Mouse (Mus musculus) limb, embryonic 11.5 days (tissue): ENCODE measurements around the gene Gprin2. TPM values are rescaled to one million over a fixed set of nuclear protein-coding genes. Genes with fewer than 3 reads are reported as not detected.

ENCODE experiments used
- ATAC-seq: fragments of 200-750 bp; cut with Nextera tagmentation; 2 replicates; pipeline ENCODE4 v1.8.0; 2017; ENCODE audit warnings: low read depth; ENCODE audit not compliant: insufficient number of reproducible peaks, low FRiP score, low TSS enrichment
- DNase-seq: peaks from one replicate; pipeline ENCODE4 v3.0.0-alpha.2; 2015; ENCODE audit warnings: low spot score
- H3K27ac ChIP-seq: fragments of 300-500 bp; sonication (generic); replicated peaks from 2 replicates; pipeline ENCODE4 v1.5.1; 2014; ENCODE audit warnings: low read depth, mild to moderate bottlenecking, low read length
- H3K27me3 ChIP-seq: fragments of 300-500 bp; sonication (generic); 2 replicates; pipeline ENCODE4 v1.6.1; 2014; ENCODE audit warnings: mild to moderate bottlenecking, low read length, mixed read lengths; ENCODE audit not compliant: control insufficient read depth, insufficient read depth
- H3K36me3 ChIP-seq: fragments of 300-500 bp; sonication (generic); 2 replicates; pipeline ENCODE4 v1.6.1; 2014; ENCODE audit warnings: mild to moderate bottlenecking, low read length, moderate library complexity, mixed read lengths; ENCODE audit not compliant: control insufficient read depth, insufficient read depth
- H3K4me1 ChIP-seq: fragments of 300-500 bp; sonication (generic); 2 replicates; pipeline ENCODE4 v1.6.1; 2014; ENCODE audit warnings: low read length, mixed read lengths; ENCODE audit not compliant: control insufficient read depth, insufficient read depth
- H3K4me2 ChIP-seq: fragments of 300-500 bp; sonication (generic); 2 replicates; pipeline ENCODE4 v1.6.1; 2014; ENCODE audit warnings: low read depth, mild to moderate bottlenecking, moderate library complexity; ENCODE audit not compliant: severe bottlenecking
- H3K4me3 ChIP-seq: fragments of 300-500 bp; sonication (generic); 2 replicates; pipeline ENCODE4 v1.5.1; 2014; ENCODE audit warnings: low read depth, low read length
- H3K9ac ChIP-seq: fragments of 300-500 bp; sonication (generic); 2 replicates; pipeline ENCODE4 v1.6.1; 2014; ENCODE audit warnings: mild to moderate bottlenecking, low read length
- H3K9me3 ChIP-seq: fragments of 300-500 bp; sonication (generic); 2 replicates; pipeline ENCODE4 v1.6.1; 2016; ENCODE audit warnings: low read length; ENCODE audit not compliant: control insufficient read depth
- WGBS: fragments of 180-500 bp; shearing (Covaris S2); extraction: QIAGEN DNeasy Blood & Tissue Kit; methylation state at CpG from one replicate; pipeline ENCODE4 v1.1.7; 2014; 5-methylcytosine and 5-hydroxymethylcytosine counted together
- polyA plus RNA-seq: library from polyadenylated mRNA; unstranded; fragments of >200 nt; fragmentation: Nextera tagmentation; extraction: Ambion mirVana; gene quantifications from 2 replicates; pipeline ENCODE4 v1.2.1, GENCODE M21; 2014

The Gprin2 gene
- polyA plus RNA-seq, 1 experiment from 2014 or later: 0.44 TPM

- no peak overlapping the region for H3K4me3 ChIP-seq
- no peak overlapping the region for H3K27ac ChIP-seq
- no peaks in the 10 kb centered on the region for H3K36me3 ChIP-seq
- no peaks in the 10 kb centered on the region for H3K9me3 ChIP-seq
- no peaks in the 10 kb centered on the region for H3K27me3 ChIP-seq
- DNase-seq: no peak
- no peak overlapping the region for H3K9ac ChIP-seq
- ATAC-seq: no peak
- H3K4me1 ChIP-seq: no peaks in the 10 kb centered on the region
- WGBS: 93% methylated on average over 10 of the region's 10 CpGs
- H3K4me2 ChIP-seq: no peak overlapping the region
These were observed 58.5 kb downstream of the Gprin2 start for GRCm38 (mm10) chr14:34142915-34143314.

GRCm38 (mm10) chr14:34142316-34142715, 59.1 kb downstream of the Gprin2 start:
- Histone ChIP-seq H3K27ac (no peak overlapping the region), H3K4me1 (no peaks in the 10 kb centered on the region), H3K4me3 (no peak overlapping the region), H3K27me3 (no peaks in the 10 kb centered on the region), H3K9ac (no peak overlapping the region), H3K9me3 (no peaks in the 10 kb centered on the region), H3K4me2 (no peak overlapping the region), H3K36me3 (no peaks in the 10 kb centered on the region)
- DNase-seq (no peak), ATAC-seq (no peak)
- WGBS: 80% methylated on average over 1 of the region's 1 CpGs

- WGBS: 92% methylated on average over 15 of the region's 15 CpGs
- H3K36me3 ChIP-seq: no peaks in the 10 kb centered on the region
- no peaks in the 10 kb centered on the region for H3K4me1 ChIP-seq
- H3K4me2 ChIP-seq: no peak overlapping the region
- H3K27me3 ChIP-seq: no peaks in the 10 kb centered on the region
- no peak overlapping the region for H3K27ac ChIP-seq
- no peak for ATAC-seq
- no peak for DNase-seq
- H3K9ac ChIP-seq: no peak overlapping the region
- no peak overlapping the region for H3K4me3 ChIP-seq
- H3K9me3 ChIP-seq: no peaks in the 10 kb centered on the region
These were observed 61.5 kb downstream of the Gprin2 start for GRCm38 (mm10) chr14:34139671-34140664.

Other genes starting within 250 kb of the Gprin2 start
- not detected in 2 replicates for gene Rbp3, start 247.7 kb downstream of the Gprin2 start, polyA plus RNA-seq
- 0.08 and 0.09 TPM in 2 replicates for gene Zfp488, start 222.9 kb downstream of the Gprin2 start, polyA plus RNA-seq
- gene Gm30083, start 186.5 kb downstream of the Gprin2 start, polyA plus RNA-seq: not detected in 2 replicates
- gene Gm5460, start 184.9 kb downstream of the Gprin2 start, polyA plus RNA-seq: not detected in 2 replicates
- not detected in 2 replicates for gene Antxrl, start 148.9 kb downstream of the Gprin2 start, polyA plus RNA-seq
- gene Anxa8, start 115.7 kb downstream of the Gprin2 start, polyA plus RNA-seq: 1.5 and 2.4 TPM in 2 replicates
- gene A630023A22Rik, start 98.9 kb downstream of the Gprin2 start, polyA plus RNA-seq: not detected in 2 replicates
- not detected in 2 replicates for gene Npy4r, start 49.2 kb downstream of the Gprin2 start, polyA plus RNA-seq
- 0.13 and 0.14 TPM in 2 replicates for gene Syt15, start 17.9 kb upstream of the Gprin2 start, polyA plus RNA-seq
- gene Shld2, start 108.8 kb upstream of the Gprin2 start, polyA plus RNA-seq: 11.7 and 12.7 TPM in 2 replicates
- 76.3 and 83.7 TPM in 2 replicates for gene Glud1, start 109.1 kb upstream of the Gprin2 start, polyA plus RNA-seq
- gene Fam25c, start 153.8 kb upstream of the Gprin2 start, polyA plus RNA-seq: not detected in 2 replicates
- 3.1 and 3.5 TPM in 2 replicates for gene Sncg, start 173.1 kb upstream of the Gprin2 start, polyA plus RNA-seq
- 5.8 and 6.3 TPM in 2 replicates for gene Mmrn2, start 173.8 kb upstream of the Gprin2 start, polyA plus RNA-seq